Mouse (Mus musculus) intestine, postnatal 0 days (tissue): ENCODE results near the gene Rapgef3. TPM values are rescaled to one million over a fixed set of nuclear protein-coding genes. Genes with fewer than 3 reads are reported as not detected.

Experiments used
- ATAC-seq: fragments of 200-750 bp; cut with Nextera tagmentation; 2 replicates; pipeline ENCODE4 v1.8.0; 2017; ENCODE audit warnings: mild to moderate bottlenecking, moderate TSS enrichment, moderate library complexity
- H3K27ac ChIP-seq: fragments of 300-500 bp; sonication (generic); 2 replicates; pipeline ENCODE4 v1.5.1; 2014; ENCODE audit warnings: mild to moderate bottlenecking, low read depth, low read length, moderate library complexity
- H3K27me3 ChIP-seq: fragments of 300-500 bp; sonication (generic); replicated peaks from 2 replicates; pipeline ENCODE4 v1.6.1; 2014; ENCODE audit warnings: low read length, mixed read lengths; ENCODE audit not compliant: control insufficient read depth, insufficient read depth
- H3K36me3 ChIP-seq: fragments of 300-500 bp; sonication (generic); 2 replicates; pipeline ENCODE4 v1.6.1; 2014; ENCODE audit warnings: mild to moderate bottlenecking, moderate library complexity; ENCODE audit not compliant: control insufficient read depth, insufficient read depth
- H3K4me1 ChIP-seq: fragments of 300-500 bp; sonication (generic); replicated peaks from 2 replicates; pipeline ENCODE4 v1.6.1; 2014; ENCODE audit warnings: antibody characterized with exemption, low read length, mixed read lengths; ENCODE audit not compliant: control insufficient read depth, insufficient read depth
- H3K4me2 ChIP-seq: fragments of 300-500 bp; sonication (generic); replicated peaks from 2 replicates; pipeline ENCODE4 v1.6.1; 2014; ENCODE audit warnings: low read depth, mild to moderate bottlenecking, moderate library complexity
- H3K4me3 ChIP-seq: fragments of 300-500 bp; sonication (generic); 2 replicates; pipeline ENCODE4 v1.5.1; 2014; ENCODE audit warnings: low read depth, low read length
- H3K9ac ChIP-seq: fragments of 300-500 bp; sonication (generic); 2 replicates; pipeline ENCODE4 v1.6.1; 2014; ENCODE audit warnings: mild to moderate bottlenecking, low read depth, low read length
- H3K9me3 ChIP-seq: fragments of 300-500 bp; sonication (generic); 2 replicates; pipeline ENCODE4 v1.6.1; 2016; ENCODE audit warnings: mixed run types; ENCODE audit not compliant: control insufficient read depth
- CTCF ChIP-seq: sonication (generic); IDR thresholded peaks from 2 replicates; pipeline ENCODE4 v1.5.1; 2016; ENCODE audit warnings: low read depth, mild to moderate bottlenecking, control low read depth, antibody characterized with exemption, moderate library complexity
- WGBS: fragments of 180-500 bp; shearing (Covaris S2); extraction: QIAGEN DNeasy Blood & Tissue Kit; methylation state at CpG from one replicate; pipeline ENCODE4 v1.1.7; 2014; 5-methylcytosine and 5-hydroxymethylcytosine counted together
- polyA plus RNA-seq: library from polyadenylated mRNA; unstranded; fragments of >200 nt; fragmentation: Nextera tagmentation; extraction: Ambion mirVana; gene quantifications from 2 replicates; pipeline ENCODE4 v1.2.1, GENCODE M21; 2015

Rapgef3 gene
- polyA plus RNA-seq, 1 experiment from 2014 or later = 2.7 TPM

- no peak for TF ChIP-seq CTCF
- 68% methylated on average over 6 of the region's 6 CpGs for WGBS
- ATAC-seq = no peak
Measured at GRCm38 (mm10) chr15:97725198-97725785, 42.5 kb downstream of the Rapgef3 start.

GRCm38 (mm10) chr15:97724346-97725197 lies 43.2 kb downstream of the Rapgef3 start:
- ATAC-seq = no peak
- Histone ChIP-seq H3K4me1 (no peaks in the 10 kb centered on the region), H3K4me3 (no peak overlapping the region), H3K9ac (no peak overlapping the region), H3K27me3 (no peaks in the 10 kb centered on the region), H3K4me2 (no peak overlapping the region), H3K9me3 (no peaks in the 10 kb centered on the region), H3K27ac (no peak overlapping the region), H3K36me3 (no peaks in the 10 kb centered on the region)
- 82% methylated on average over 17 of the region's 17 CpGs for WGBS
- TF ChIP-seq CTCF = no peak

More at GRCm38 (mm10) chr15:97725198-97725785, 42.5 kb downstream of the Rapgef3 start:
- no peak overlapping the region for H3K9ac ChIP-seq
- H3K4me1 ChIP-seq = no peaks in the 10 kb centered on the region
- no peaks in the 10 kb centered on the region for H3K27me3 ChIP-seq
- no peaks in the 10 kb centered on the region for H3K9me3 ChIP-seq
- H3K4me2 ChIP-seq = no peak overlapping the region
- H3K4me3 ChIP-seq = no peak overlapping the region
- no peak overlapping the region for H3K27ac ChIP-seq
- no peaks in the 10 kb centered on the region for H3K36me3 ChIP-seq

- no peaks in the 10 kb centered on the region for H3K27me3 ChIP-seq
- no peak for ATAC-seq
- 88% methylated on average over 6 of the region's 6 CpGs for WGBS
Measured at GRCm38 (mm10) chr15:97723536-97724345, 44.0 kb downstream of the Rapgef3 start.

GRCm38 (mm10) chr15:97721008-97721701 lies 46.6 kb downstream of the Rapgef3 start:
- no peaks in the 10 kb centered on the region for H3K4me1 ChIP-seq
- ATAC-seq = no peak
- H3K9me3 ChIP-seq = no peaks in the 10 kb centered on the region
- H3K4me2 ChIP-seq = no peak overlapping the region
- TF ChIP-seq CTCF = no peak
- H3K4me3 ChIP-seq = no peak overlapping the region
- 71% methylated on average over 15 of the region's 15 CpGs for WGBS
- no peaks in the 10 kb centered on the region for H3K27me3 ChIP-seq
- H3K9ac ChIP-seq = no peak overlapping the region
- H3K27ac ChIP-seq = no peak overlapping the region
- H3K36me3 ChIP-seq = no peaks in the 10 kb centered on the region

More at GRCm38 (mm10) chr15:97723536-97724345, 44.0 kb downstream of the Rapgef3 start:
- H3K36me3 ChIP-seq = no peaks in the 10 kb centered on the region
- no peak overlapping the region for H3K4me2 ChIP-seq
- no peak overlapping the region for H3K27ac ChIP-seq
- H3K9ac ChIP-seq = no peak overlapping the region
- no peaks in the 10 kb centered on the region for H3K9me3 ChIP-seq
- TF ChIP-seq CTCF = no peak
- no peak overlapping the region for H3K4me3 ChIP-seq
- no peaks in the 10 kb centered on the region for H3K4me1 ChIP-seq

- Histone ChIP-seq H3K27me3 (no peaks in the 10 kb centered on the region), H3K9ac (no peak overlapping the region), H3K4me2 (no peak overlapping the region), H3K9me3 (no peaks in the 10 kb centered on the region), H3K4me3 (no peak overlapping the region), H3K27ac (no peak overlapping the region), H3K36me3 (no peaks in the 10 kb centered on the region), H3K4me1 (no peaks in the 10 kb centered on the region)
- 78% methylated on average over 12 of the region's 12 CpGs for WGBS
- ATAC-seq = no peak
- no peak for TF ChIP-seq CTCF
Measured at GRCm38 (mm10) chr15:97720026-97720675, 47.6 kb downstream of the Rapgef3 start.
